Mouse (Mus musculus) hindlimb bud, embryonic 11.5 days (tissue): ENCODE results near the gene P2rx5.
A peak's percentile ranks its signal among the peaks of the same experiment; 100 is the strongest.

Source experiments
- DNase-seq: peaks from one replicate; pipeline ENCODE4 v3.0.0-alpha.2; 2012; ENCODE audit warnings: low read depth, low spot score; ENCODE audit errors: extremely low spot score

The P2rx5 gene

DNA sequence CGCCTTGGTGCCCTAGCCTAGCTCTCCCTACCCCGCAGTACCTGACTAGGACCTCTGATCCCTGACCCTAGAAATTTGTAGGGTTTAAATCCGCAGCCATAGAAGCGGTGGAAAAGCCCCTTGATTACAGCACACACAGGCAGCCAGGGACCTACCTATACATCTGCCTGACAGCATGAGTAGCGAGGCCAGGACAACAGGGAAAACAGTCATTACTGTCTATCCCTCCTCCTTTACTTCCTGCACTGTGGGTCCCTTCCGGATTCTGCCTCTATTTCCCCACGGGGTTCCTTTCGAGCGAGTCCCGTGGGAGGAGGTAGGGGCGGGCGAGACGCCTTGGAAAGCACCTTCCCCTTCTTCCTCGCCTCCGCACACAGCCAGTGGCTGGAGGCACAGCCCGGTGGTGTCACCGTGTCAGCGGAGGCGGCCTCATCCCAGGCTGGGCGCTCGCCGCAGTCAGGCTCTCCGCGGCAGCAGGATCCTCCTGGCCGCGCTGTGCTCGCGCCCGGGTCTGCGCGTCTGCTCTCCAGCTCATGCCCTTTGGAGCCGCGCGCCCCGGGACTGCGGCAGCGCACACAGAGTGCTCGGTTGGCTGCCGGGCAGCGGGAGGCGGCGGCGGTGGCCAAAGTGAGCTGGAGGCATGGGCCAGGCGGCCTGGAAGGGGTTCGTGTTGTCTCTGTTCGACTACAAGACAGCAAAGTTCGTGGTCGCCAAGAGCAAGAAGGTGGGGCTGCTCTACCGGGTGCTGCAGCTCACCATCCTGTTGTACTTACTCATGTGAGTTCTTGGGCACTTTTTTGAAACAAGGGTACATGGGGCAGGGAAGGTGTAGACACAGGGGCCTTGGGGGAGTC is at the start of gene P2rx5:
P2rx5 (plus strand) TSS at position 465 of the 854 bp plus-strand sequence.
- no peak for DNase-seq

DNA sequence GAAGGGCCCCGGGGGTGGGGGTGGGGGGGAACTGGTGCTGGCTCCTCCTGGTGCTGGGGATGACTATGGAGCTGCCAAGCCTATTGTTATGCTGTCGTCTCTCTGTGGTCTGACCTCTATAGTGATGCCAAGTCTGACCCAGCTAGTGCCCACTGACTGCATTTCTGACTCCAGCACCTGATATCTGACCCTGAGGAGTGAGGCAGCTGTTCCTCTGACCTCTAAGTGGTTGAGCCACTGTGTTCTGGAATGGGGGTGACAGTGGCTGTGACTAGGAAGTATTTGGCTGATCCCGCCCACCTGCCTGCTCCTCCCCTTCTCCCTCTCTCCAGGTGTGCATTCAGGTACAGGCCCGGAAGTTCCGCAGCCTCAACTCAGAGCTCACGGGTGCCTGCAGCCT is 48.8 kb upstream of the P2rx5 start:
- DNase-seq = no peak

DNA sequence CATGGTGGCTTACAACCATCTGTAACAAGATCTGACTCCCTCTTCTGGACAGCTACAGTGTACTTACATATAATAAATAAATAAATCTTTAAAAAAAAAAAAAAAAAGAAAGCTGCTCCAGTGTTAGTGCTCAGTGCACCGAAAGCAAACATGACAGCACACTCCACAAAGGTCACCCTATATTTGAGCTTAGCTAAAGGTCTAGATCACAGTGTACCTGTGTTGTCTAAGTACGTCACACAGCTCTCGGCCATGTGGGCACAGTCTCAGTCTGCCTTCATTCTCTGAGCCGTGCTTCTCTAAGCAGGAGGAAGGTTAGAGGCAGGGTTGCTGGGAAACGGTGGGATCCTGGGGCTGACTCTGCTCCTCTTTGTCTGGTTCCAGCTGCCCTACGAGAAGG is 33.7 kb upstream of the P2rx5 start:
- no peak for DNase-seq

DNA sequence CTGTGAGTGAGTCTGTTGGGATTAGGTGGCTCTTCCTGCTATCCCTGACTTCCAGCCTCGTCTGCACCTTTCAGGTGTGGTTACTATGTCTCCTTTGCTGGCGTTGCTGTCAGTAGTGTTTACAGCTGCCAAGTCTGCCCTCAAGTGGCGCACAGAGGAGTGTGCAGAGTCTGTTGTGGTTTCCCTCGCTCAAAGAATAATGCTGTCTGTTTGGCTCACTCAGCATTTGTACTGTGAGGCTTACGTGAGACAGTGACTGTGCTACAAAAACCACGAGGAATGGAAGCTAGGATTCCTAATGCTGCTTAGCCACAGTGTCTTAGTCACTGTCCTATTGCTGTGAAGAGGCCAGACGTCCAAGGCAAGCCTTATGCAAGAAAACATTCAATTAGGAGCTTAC is 29.2 kb upstream of the P2rx5 start:
- DNase-seq = no peak

DNA sequence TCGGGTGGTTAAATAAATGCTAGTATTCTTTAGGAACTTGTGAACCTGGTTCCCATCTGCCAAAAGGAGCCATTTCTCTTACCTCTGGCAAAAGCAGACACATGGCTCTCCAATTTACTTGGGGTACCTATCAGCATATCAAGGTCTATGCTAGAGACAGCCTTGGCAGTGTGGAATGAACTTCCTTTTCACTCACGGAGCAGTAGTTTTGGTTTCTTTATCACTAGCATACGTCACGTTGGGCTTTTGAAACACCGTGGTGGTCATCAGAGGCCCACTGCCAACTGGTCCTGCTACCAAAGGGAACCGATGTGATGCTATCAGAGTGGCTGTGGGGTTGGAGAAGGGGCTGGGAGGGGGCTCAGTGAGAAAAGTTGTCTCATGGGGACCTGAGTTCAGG is 27.2 kb upstream of the P2rx5 start:
- no peak for DNase-seq

DNA sequence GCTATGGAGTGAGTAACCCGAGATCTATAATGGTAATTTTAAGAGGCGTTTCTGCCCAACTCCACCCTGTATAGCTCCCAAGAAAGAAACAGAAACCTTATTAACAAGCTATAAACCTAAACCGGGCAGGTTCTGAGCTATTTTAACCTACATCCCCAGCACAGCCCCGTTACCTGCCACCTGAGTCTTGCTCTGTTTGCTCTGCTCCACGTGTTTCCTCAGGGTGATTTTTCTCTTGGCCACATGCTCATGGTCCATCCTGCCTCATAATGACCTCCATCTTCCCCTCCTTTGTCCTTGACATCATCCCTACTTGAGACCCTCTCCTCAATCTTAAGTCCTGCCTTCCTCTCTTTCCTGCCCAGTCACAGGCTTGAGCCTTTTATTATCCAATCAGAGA is 26.0 kb upstream of the P2rx5 start:
- DNase-seq = no peak

DNA sequence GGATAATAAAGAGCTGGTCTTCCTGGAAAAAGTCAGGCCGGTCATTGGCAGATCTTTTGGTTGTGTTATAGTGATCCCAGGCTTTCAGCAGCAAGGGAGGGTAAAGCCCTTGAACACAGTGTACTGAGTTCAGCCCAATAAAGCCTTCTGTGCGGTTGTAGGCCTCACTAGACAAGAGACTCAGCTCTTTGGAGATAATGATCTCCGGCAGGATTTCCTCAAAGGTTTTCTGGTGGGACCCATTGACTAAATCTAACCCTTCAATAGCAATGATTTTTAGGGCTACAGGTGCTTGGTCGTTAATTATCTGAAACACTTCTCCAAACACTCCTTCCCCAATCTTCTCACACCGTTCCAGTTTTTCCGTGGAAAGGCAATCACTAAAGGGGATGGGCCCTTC is 23.6 kb upstream of the P2rx5 start:
- no peak for DNase-seq

DNA sequence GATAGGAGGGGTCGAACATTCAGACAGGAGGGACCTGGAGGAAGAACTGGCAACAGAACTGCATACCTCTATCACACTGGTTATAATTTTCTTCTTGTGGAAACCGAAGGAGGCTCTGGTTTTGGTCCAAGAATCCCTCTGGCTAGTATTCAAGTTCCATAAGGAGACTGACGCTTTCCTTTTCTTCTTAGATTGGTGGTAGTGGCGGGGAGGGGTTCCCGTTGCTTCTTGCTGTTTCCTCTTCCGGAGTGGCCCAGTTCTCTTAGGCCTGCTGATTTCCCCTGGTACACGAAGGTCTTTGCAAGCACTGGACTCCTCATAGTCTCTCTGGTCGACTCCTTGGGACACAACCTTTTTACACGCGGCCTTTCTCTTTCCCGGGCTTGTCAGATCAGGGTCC is 23.1 kb upstream of the P2rx5 start:
- DNase-seq = no peak

DNA sequence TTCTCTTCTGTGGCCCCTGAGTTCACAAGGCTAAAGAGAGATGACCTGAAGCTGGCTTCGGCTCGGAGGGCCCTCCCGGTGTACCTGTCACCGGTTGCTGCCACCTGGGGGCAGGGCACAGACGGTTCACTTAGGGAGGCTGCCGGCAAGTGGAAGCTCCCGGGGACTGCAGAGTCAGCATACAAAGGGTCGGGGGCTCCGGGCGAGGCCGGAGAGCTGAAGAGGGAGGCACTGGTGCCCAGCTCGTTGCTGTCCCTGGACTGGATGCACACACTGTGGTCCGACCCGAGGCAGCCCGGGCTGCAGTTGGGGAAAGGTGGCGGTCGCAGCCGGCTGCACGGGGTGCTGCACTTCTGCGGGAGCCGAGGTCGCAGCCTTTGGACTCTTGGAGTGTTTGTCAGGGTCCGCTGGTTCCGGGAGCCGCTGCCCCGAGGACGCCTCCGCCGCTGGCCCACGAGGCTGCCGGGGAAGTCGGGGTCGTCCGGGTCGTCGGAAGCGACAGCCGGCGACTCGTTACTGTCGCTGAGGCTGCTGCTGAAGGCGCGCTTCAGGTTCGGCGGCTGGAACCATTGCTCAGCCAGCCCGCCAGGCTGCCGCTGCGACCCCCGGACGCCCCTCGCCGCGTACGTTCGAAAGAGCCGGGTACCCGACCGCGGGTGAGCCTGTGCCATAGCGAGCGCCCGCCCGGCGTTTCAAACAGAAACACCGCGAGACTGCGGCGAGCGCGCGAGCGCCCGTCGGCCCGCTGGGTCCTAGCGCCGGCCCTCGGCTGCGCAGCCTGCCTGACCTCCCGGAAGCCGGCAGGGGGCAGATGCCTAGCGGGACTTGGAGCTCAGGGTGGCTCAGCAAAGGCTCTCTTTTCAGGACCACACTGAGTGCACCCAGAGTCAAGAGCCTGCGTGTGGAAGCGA is 22.4 kb upstream of the P2rx5 start, which contains the start of gene Haspin:
Haspin (minus strand) TSS at position 704 of the 911 bp plus-strand sequence.
- DNase-seq = peak; percentile 72

DNA sequence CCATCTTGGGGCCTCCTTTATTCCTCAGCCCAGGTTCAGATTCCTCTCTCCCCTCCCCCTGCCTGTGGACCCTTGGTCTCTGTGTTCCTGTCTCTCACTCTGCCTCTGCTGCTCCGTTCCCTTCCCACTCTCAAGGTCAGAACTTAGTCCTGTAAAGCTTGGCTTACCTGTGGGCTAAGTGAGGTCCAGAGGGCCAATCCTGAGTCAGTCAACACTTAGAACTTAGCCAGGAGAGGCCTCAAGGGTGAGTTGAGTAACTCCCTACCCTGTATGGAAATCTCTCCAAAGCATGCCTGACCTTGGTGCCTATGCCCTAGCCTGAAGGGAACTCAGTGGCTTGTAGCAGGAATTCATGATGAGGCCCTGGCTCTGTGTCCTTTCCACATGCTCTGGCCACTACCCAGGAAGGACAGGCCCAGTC is 15.9 kb upstream of the P2rx5 start:
- no peak for DNase-seq

DNA sequence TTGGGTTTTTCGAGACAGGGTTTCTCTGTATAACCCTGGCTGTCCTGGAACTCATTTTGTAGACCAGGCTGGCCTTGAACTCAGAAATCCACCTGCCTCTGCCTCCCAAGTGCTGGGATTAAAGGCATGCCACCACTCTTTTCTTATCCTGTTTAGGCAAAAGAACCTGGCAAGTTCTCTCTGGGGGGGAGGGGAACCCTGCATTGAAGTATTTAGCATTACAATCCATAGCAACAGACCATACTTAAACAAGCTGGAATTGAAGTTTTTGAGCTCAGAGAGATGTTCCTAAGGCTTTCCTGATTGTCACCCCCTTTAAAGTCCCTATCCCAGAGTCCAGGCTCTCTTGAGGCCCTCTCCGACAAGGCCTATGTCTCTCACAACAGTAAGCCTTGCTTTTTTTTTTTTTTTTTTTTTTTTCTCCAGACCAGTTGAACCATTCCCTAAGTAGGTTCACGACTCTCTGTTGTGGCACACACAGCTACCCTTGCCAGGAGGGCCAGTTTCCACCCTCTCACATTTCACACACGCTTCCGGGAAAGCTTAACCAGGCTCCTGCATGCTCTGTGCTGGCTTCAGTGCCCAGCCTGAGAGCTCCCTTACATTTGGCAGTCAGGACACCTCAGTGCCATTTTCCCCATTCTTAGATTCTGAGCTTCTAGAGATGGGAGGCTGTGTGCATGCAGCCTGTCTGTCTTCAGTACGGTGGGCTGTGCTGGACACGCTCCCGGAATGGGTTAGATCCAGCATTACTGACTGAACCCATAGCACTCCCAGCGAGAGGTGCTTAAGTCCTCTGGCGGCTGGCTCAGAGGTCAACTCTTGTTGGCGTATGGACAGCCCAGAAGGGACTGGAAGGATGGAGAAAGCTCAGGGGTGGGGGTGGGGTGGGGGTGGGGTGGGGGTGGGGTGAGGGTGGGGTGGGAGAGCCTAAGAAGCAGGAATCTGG is 13.9 kb upstream of the P2rx5 start:
- DNase-seq = no peak

DNA sequence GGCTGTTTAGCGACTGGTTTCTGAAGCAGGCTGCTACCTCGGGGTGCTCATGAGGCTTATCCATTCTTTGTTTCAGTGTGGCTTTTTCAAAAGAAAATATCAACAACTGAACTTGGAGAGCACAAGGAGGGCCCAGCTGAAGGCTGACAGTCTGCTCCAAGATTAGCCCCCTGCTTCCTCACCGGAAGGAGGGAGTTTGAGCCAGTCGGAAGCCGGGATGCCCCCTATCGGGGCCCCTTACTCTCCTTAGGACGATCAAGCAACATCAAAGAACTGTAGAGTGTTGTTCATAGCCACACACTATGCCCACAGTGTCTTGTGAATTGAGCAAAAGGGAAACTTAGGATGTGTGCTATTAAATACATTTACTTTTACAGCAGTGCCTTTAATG is 13.3 kb upstream of the P2rx5 start:
- no peak for DNase-seq

DNA sequence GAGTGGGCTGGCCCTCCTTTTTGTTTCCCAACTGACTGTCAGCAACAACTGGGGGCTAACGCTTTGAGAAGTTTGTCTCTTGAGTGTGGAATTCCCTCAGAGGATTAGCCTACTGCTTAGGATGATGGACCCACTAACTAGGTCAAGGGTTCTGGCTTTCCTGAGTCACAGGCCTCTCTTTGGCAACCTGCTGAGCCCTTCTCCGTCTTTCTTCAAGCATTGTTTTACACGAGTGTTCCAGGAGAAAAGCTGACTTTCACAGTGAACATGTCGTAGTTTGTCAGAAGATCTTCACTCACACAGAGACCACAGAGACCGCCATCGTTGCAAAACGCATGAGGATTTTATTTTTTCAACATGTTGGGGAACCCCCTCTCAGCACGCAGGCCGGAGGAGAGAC is 12.0 kb upstream of the P2rx5 start:
- DNase-seq = no peak

DNA sequence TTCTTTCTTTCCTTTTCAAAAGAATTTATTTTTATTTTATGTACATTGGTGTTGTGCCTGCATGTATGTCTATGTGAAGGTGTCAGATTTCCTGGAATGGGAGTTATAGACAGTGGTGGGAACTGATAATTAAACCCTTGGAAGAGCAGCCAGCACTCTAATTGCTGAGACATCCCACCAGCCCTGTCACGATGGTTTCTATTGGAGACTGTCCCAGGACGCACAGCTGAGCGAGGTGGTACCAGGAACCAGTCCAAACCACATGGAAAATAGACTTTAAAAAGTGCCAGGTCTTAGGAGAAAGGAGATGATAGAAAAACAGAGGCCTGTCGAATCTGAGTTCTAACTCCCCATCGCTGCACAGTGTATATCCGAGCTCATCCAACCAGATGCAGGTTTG is 5.2 kb upstream of the P2rx5 start:
- DNase-seq = no peak

DNA sequence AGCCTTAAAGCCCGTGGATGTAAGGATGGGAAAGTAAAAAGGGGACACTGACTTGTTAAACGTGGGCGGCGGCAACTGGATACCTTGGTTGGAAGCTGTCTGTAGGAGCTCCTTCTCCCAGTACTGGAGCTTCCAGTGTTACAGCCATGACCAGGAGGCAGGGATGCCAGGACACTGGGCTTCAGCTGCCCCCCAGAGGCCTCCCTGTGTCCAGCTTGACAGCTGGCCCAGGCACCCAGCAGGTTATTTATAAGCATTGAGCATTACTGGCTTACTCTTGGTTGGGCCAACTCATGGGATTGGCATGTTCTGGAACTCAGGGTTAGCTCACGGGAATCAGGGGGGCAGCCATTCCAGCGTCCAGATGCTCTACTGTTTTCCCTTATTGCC is 585 bp downstream of the P2rx5 start:
- DNase-seq = no peak

DNA sequence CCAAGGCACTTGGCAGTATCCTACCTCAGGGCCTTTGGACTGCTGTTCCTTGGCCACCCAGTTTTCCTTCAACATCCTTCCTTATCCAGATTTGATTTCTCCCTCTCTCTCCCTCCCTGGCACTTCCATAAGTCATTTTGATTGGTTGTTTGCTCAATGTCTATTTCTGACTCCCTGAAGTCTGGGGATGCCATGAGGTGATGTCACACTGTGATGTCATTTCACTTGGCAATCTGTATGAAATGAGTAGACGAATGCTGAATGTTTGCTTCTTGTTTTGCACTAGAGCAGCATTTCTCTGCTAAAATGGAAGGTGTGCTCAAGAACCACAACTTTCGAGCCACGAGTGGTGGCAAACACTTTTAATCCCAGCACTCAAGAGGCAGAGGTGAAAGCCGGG is 1.4 kb downstream of the P2rx5 start:
- no peak for DNase-seq

DNA sequence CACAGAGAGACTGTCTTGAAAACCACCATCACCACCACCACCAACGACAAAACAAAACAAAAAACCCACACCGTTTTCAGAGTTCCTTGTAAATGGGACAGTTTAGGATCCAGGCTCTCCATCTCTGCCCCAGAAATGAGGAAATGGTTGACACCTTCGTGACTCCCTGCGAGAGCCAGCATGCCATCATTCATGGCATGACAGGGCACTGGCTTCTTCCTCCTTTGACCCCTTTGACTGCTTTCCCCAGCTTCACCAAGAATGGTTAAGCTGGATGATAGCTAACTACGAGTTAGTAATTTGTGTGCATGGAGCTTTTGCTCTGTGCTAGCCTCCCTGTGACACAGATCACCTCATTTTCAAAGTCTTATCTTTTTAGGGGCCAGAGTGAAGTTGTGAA is 2.1 kb downstream of the P2rx5 start:
- DNase-seq = no peak

DNA sequence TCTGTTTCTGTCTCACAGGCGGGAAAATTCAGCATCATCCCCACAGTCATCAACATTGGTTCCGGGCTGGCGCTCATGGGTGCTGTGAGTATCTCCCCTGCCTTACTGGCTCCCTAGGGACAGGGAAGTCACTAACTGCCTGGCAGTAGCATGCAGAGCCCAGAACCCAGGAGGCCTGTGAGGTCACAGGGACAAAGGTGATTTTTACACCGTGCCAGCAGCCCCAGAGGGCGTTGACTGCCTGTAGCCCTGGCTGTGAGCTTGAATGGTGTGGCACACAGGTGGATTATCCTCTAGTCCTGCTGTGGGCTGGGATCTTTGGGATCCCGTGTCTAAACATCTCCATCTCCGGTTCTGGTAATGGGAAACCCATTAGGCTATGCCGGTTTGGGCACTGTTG is 7.8 kb downstream of the P2rx5 start:
- DNase-seq = no peak

DNA sequence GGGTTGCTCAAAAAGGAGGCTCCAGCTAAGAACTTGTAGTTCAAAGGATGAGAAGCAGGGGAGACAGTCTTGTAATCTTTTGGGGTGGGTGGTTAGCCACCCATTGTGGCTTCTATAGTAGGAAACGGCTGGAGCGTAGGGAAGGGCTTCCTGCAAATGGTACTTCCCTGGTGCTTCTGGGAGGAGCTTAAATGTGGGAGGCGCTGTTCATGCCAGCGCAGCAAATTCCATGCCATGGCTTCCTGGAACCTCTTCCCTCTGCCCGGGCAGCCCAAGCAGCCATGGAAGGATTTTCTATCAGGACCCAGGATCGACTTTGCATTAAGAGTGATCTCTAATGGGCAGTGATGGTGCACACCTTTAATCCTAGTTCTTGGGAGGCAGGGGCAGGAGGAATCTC is 8.4 kb downstream of the P2rx5 start:
- DNase-seq = no peak

DNA sequence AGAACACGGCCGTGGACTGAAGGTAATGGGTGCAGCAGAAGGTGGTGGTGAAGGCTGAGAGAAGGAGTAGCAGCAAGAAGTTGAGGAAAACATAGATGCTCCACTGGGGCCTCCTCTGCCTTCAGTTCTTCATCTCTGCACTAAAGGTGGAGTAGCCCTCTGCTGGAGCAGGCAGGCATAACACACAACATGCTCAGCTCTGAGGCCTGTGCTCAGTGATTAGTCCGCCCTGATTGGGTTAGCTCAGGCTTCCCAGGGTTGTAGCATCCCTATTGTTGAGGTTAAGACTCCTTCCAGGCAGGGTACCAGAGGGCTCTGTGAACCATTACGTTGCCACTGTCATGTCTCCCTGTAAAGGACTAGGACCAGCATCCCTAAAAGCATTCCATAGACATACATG is 9.0 kb downstream of the P2rx5 start:
- no peak for DNase-seq

DNA sequence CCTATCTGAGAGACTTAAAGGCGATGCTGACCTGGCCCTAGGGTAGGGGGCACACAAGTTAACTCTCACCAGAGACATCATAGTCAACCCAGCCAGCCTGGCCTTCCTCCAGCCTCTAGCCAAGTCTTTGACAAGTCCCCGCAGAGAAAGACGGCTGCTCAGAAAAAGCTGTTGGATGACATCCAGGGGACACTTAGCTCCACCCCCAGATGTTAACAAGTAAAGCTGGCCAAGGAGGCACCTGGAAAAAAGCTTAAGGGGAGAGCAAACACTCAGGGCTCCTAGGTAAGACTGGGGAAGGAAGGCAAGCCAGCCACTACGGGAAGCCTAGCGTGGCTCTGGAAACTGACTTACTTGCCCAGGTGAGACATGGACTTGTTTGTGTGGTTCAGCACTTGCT is 12.0 kb downstream of the P2rx5 start:
- no peak for DNase-seq
